Mouse (Mus musculus) neural tube, embryonic 12.5 days (tissue): ENCODE results near the gene Ccdc32. TPM values are rescaled to one million over a fixed set of nuclear protein-coding genes. Genes with fewer than 3 reads are reported as not detected.

ENCODE experiments used
- ATAC-seq: fragments of 200-750 bp; cut with Nextera tagmentation; 2 replicates; pipeline ENCODE4 v1.8.0; 2017; ENCODE audit warnings: low read depth, mild to moderate bottlenecking, moderate TSS enrichment, moderate library complexity; ENCODE audit not compliant: low FRiP score
- H3K27ac ChIP-seq: fragments of 300-500 bp; sonication (generic); 2 replicates; pipeline ENCODE4 v1.5.1; 2016
- H3K27me3 ChIP-seq: fragments of 300-500 bp; sonication (generic); replicated peaks from 2 replicates; pipeline ENCODE4 v1.6.1; 2016; ENCODE audit warnings: mild to moderate bottlenecking
- H3K36me3 ChIP-seq: fragments of 300-500 bp; sonication (generic); 2 replicates; pipeline ENCODE4 v1.6.1; 2016; ENCODE audit warnings: mild to moderate bottlenecking
- H3K4me1 ChIP-seq: fragments of 300-500 bp; sonication (generic); 2 replicates; pipeline ENCODE4 v1.6.1; 2016
- H3K4me2 ChIP-seq: fragments of 300-500 bp; sonication (generic); replicated peaks from 2 replicates; pipeline ENCODE4 v1.6.1; 2016; ENCODE audit warnings: mild to moderate bottlenecking
- H3K4me3 ChIP-seq: fragments of 300-500 bp; sonication (generic); 2 replicates; pipeline ENCODE4 v1.5.1; 2016
- H3K9ac ChIP-seq: fragments of 300-500 bp; sonication (generic); 2 replicates; pipeline ENCODE4 v1.6.1; 2016; ENCODE audit warnings: mild to moderate bottlenecking
- H3K9me3 ChIP-seq: fragments of 300-500 bp; sonication (generic); 2 replicates; pipeline ENCODE4 v1.6.1; 2016; ENCODE audit warnings: mild to moderate bottlenecking
- WGBS: fragments of 180-500 bp; shearing (Covaris S2); methylation state at CpG from one replicate; pipeline ENCODE4 v1.1.7; 2016; 5-methylcytosine and 5-hydroxymethylcytosine counted together
- polyA plus RNA-seq: library from polyadenylated mRNA; unstranded; fragments of >200 nt; fragmentation: Nextera tagmentation; extraction: Ambion mirVana; gene quantifications from 2 replicates; pipeline ENCODE4 v1.2.1, GENCODE M21; 2016

The Ccdc32 gene
- polyA plus RNA-seq, 1 experiment from 2014 or later, result 28.0 TPM

DNA sequence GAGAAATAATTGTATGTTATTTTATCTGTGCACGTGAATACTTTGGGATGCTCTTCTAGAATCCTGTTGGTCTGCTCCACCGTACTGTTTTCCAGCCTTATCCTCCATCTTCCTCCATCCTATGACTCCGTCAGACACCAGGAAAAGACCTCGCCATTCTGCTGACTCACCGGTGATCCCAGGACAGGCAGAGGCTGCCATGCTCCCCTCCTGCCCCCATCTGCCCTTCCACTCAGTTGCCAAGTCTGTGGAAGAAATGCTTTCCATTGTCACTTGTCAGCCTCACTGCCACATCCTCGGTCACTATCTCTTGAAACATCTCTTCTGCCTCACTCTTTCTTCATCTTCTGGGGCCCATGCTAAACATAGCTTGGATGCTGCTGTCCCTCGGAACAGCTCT lies 22.3 kb downstream of the Ccdc32 start:
- Histone ChIP-seq H3K27ac (no peak overlapping the region), H3K27me3 (no peaks in the 10 kb centered on the region), H3K9ac (no peak overlapping the region)

DNA sequence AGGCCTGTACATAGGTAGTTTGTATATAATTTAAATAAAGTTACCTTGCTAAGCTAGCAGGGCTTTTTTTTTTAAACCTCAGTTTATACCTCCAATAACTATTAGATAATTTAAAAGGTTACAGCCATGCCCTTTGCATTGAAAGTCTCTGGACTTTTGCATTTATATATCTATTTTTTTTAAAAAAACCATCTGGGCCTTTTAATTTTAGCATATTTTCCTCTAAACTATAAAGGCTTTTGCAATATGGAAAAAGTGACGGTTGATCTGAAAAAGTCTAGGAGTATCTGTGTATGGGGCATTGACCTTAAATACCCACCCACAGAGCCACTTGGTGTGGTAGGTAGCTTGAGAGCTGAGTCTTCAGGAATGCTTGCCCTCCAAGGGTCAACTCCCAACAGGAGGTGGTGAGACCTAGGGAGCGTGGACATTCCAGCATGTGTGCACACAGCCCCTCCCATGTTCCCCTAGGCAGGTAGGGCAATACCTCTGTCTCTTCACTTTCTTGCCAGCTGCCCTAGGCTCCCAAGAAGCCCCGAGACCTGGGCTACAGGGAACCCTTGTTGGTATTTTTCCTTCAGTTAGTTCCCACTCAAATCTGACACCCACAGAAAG lies 30.1 kb downstream of the Ccdc32 start:
- Histone ChIP-seq H3K4me1 (peaks cover 5% of the 10 kb centered on the region; the same call in 1 of the 2 replicates), H3K9ac (no peak overlapping the region), H3K36me3 (no peaks in the 10 kb centered on the region), H3K27me3 (no peaks in the 10 kb centered on the region; the same call in 1 of the 2 replicates), H3K4me3 (no peak overlapping the region), H3K9me3 (no peaks in the 10 kb centered on the region), H3K4me2 (no peak overlapping the region), H3K27ac (no peak overlapping the region)
- no peak for ATAC-seq
- 55% methylated on average over 3 of the region's 3 CpGs for WGBS

More for the DNA sequence above, 22.3 kb downstream of the Ccdc32 start:
- ATAC-seq, result no peak
- Histone ChIP-seq H3K4me3 (no peak overlapping the region), H3K36me3 (no peaks in the 10 kb centered on the region), H3K4me1 (no peaks in the 10 kb centered on the region), H3K4me2 (no peak overlapping the region), H3K9me3 (no peaks in the 10 kb centered on the region)
- WGBS, result 86% methylated on average over 7 of the region's 7 CpGs

DNA sequence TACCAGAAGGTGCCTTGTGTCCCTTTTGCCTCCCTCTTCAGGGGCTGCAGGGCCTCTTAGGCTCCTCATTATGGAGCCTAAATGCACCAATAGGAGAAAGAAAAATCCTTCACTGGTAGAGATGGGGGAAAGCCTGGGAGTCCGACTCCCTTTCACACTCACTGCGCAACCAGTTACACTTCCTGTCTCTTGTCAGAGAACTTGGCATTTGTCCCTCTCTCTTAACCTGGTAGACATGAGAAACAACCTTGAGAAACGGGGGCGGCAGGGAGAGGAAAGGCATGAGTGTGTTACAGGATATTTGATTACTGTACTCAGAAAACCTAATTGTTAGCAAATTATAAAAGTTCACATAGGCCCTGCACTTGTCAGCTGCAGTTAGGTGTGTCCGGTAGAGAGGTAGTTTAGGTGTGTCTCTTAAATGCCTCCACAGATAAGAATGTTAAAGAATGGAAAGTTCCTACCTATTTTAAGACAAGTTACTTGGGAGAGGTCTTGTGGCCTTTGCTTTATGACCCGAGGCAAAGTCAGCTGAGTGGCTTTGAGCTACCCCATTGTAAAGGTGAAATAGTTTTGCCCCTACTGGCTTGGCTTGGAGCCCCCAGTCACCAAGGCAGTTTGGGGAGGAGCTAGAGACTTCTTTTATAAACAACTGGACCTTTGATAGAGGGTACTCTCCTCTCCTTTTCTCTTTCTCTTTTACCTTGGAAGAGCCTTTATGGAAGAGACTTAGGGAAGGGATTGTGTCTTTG lies 30.9 kb downstream of the Ccdc32 start:
- H3K27ac ChIP-seq, result no peak overlapping the region
- H3K9ac ChIP-seq, result no peak overlapping the region
- peaks cover 5% of the 10 kb centered on the region; the same call in 1 of the 2 replicates for H3K4me1 ChIP-seq
- no peaks in the 10 kb centered on the region for H3K36me3 ChIP-seq
- H3K9me3 ChIP-seq, result no peaks in the 10 kb centered on the region
- WGBS, result 78% methylated on average over 6 of the region's 6 CpGs
- H3K4me2 ChIP-seq, result no peak overlapping the region
- no peaks in the 10 kb centered on the region; the same call in 1 of the 2 replicates for H3K27me3 ChIP-seq
- ATAC-seq, result no peak
- H3K4me3 ChIP-seq, result no peak overlapping the region

GRCm38 (mm10) chr2:118996798-118997105 lies 32.4 kb downstream of the Ccdc32 start:
- WGBS, result 26% methylated on average over 1 of the region's 1 CpGs
- Histone ChIP-seq H3K4me3 (no peak overlapping the region), H3K4me2 (no peak overlapping the region), H3K27ac (no peak overlapping the region), H3K36me3 (no peaks in the 10 kb centered on the region), H3K9ac (no peak overlapping the region), H3K4me1 (peaks cover 5% of the 10 kb centered on the region; the same call in 1 of the 2 replicates), H3K27me3 (no peaks in the 10 kb centered on the region; the same call in 1 of the 2 replicates), H3K9me3 (no peaks in the 10 kb centered on the region)
- peak; percentile 10; the same call in 1 of the 2 replicates for ATAC-seq

GRCm38 (mm10) chr2:118995919-118996797 lies 33.0 kb downstream of the Ccdc32 start:
- Histone ChIP-seq H3K4me2 (peak overlapping the region; percentile 16; the same call in 1 of the 2 replicates), H3K9me3 (no peaks in the 10 kb centered on the region), H3K4me1 (peaks cover 5% of the 10 kb centered on the region; the same call in 1 of the 2 replicates), H3K36me3 (no peaks in the 10 kb centered on the region), H3K27ac (no peak overlapping the region), H3K9ac (no peak overlapping the region), H3K4me3 (no peak overlapping the region), H3K27me3 (no peaks in the 10 kb centered on the region; the same call in 1 of the 2 replicates)
- WGBS, result 33% methylated on average over 16 of the region's 16 CpGs
- ATAC-seq, result peak; percentile 77

DNA sequence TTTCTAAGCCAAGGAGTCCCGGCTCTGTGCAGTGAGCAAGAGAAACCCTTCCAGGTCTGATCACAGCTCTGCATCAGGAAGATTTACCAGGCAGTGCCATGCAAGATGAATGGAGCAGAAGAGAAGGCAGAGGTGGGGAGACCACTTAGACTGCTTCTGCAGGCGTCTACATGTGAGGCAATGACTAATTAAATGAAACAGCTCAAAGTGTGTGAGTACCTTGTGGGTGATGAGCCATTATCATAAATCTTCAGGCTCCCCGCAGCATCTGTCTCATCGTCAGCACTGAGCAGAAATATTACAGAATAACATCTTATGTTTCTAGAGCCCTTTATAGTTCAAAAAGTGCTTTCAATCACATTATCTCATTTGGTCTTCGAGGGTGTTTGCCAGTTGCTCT lies 33.7 kb downstream of the Ccdc32 start:
- Histone ChIP-seq H3K4me3 (no peak overlapping the region), H3K27ac (no peak overlapping the region), H3K27me3 (no peaks in the 10 kb centered on the region; the same call in 1 of the 2 replicates), H3K4me1 (peaks cover 5% of the 10 kb centered on the region; the same call in 1 of the 2 replicates), H3K4me2 (no peak overlapping the region), H3K9ac (no peak overlapping the region), H3K36me3 (no peaks in the 10 kb centered on the region), H3K9me3 (no peaks in the 10 kb centered on the region)
- WGBS, result 43% methylated on average over 5 of the region's 5 CpGs
- peak; percentile 63 for ATAC-seq

- Histone ChIP-seq H3K9ac (no peak overlapping the region), H3K36me3 (no peaks in the 10 kb centered on the region), H3K4me1 (no peaks in the 10 kb centered on the region), H3K4me2 (no peak overlapping the region), H3K27me3 (no peaks in the 10 kb centered on the region), H3K4me3 (no peak overlapping the region), H3K27ac (no peak overlapping the region), H3K9me3 (no peaks in the 10 kb centered on the region)
- ATAC-seq, result no peak
- WGBS, result 79% methylated on average over 8 of the region's 8 CpGs
Measured at GRCm38 (mm10) chr2:118983812-118984211, 45.4 kb downstream of the Ccdc32 start.

GRCm38 (mm10) chr2:118980841-118981240 lies 48.4 kb downstream of the Ccdc32 start:
- H3K4me3 ChIP-seq, result no peak overlapping the region
- WGBS, result 73% methylated on average over 6 of the region's 6 CpGs
- no peak overlapping the region for H3K9ac ChIP-seq
- H3K4me2 ChIP-seq, result no peak overlapping the region
- no peak overlapping the region for H3K27ac ChIP-seq
- H3K9me3 ChIP-seq, result no peaks in the 10 kb centered on the region
- H3K36me3 ChIP-seq, result no peaks in the 10 kb centered on the region
- no peak for ATAC-seq
- H3K4me1 ChIP-seq, result peaks cover under 1% of the 10 kb centered on the region; the same call in 1 of the 2 replicates
- H3K27me3 ChIP-seq, result peaks cover 11% of the 10 kb centered on the region

DNA sequence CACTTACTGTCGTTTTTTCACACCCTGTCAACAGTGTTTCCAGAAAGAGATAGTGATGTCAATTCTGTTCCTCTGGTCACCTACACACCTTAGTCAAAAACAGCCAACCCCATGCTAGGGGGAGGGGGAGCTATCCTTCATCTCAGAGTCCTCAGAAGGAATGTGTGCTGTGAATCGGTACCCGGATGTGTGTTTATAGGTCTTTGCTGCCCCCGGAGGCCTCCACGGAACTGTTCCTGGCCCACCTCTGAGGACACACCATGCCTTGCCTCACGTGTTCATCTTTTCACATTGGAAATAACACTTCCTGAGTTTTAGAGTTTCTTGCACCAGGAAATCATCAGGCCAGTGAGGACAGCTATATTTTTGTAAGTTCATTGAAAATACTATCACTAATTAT lies 51.1 kb downstream of the Ccdc32 start:
- Histone ChIP-seq H3K4me1 (peaks cover 7% of the 10 kb centered on the region), H3K4me2 (no peak overlapping the region), H3K27me3 (peaks cover 37% of the 10 kb centered on the region), H3K27ac (no peak overlapping the region), H3K36me3 (no peaks in the 10 kb centered on the region), H3K9me3 (no peaks in the 10 kb centered on the region), H3K9ac (no peak overlapping the region), H3K4me3 (no peak overlapping the region)
- WGBS, result 38% methylated on average over 6 of the region's 6 CpGs
- ATAC-seq, result no peak

GRCm38 (mm10) chr2:118976941-118977340 lies 52.3 kb downstream of the Ccdc32 start:
- peak overlapping the region; percentile 76 for H3K4me2 ChIP-seq
- peaks cover 7% of the 10 kb centered on the region for H3K4me1 ChIP-seq
- peaks cover 37% of the 10 kb centered on the region for H3K27me3 ChIP-seq
- no peak overlapping the region for H3K27ac ChIP-seq
- ATAC-seq, result no peak
- no peak overlapping the region for H3K9ac ChIP-seq
- H3K9me3 ChIP-seq, result no peaks in the 10 kb centered on the region
- peak overlapping the region; percentile 54; the same call in 1 of the 2 replicates for H3K4me3 ChIP-seq
- whole genome bisulfite sequencing, result 13% methylated on average over 5 of the region's 5 CpGs
- H3K36me3 ChIP-seq, result no peaks in the 10 kb centered on the region

- H3K9me3 ChIP-seq, result no peaks in the 10 kb centered on the region
- H3K27ac ChIP-seq, result no peak overlapping the region
- no peaks in the 10 kb centered on the region for H3K36me3 ChIP-seq
- WGBS, result 1% methylated on average over 57 of the region's 57 CpGs
- peaks cover 42% of the 10 kb centered on the region for H3K27me3 ChIP-seq
- H3K9ac ChIP-seq, result peak overlapping the region; percentile 68
- peak overlapping the region; percentile 54 for H3K4me3 ChIP-seq
- H3K4me1 ChIP-seq, result peaks cover 7% of the 10 kb centered on the region
- H3K4me2 ChIP-seq, result peak overlapping the region; percentile 76
- ATAC-seq, result peak; percentile 78
Measured at GRCm38 (mm10) chr2:118976282-118976929, 52.8 kb downstream of the Ccdc32 start.
